Mouse (Mus musculus): ENCODE data around the gene Arrb2. TPM values are rescaled to one million over a fixed set of nuclear protein-coding genes. Genes with fewer than 3 reads are reported as not detected.

Gene Arrb2
- total RNA-seq, 2 experiments from 2014 or later, result 11.0 TPM

Small RNAs within 50 kb of the gene (microRNA-seq; reads per million reads assigned to microRNA genes)
- 0 reads per million in 2 experiments for gene Mir7115

Other genes starting within 250 kb of the Arrb2 start
- gene Slc16a11, start 219.9 kb upstream of the Arrb2 start, total RNA-seq (2021), result under 1 TPM in 1 of 2 experiments, not detected in 1; 0.63 TPM
- gene Slc16a13, start 211.6 kb upstream of the Arrb2 start, total RNA-seq (2021), result 1 to 10 TPM; 1.1 to 3.7 TPM
- gene Bcl6b, start 202.8 kb upstream of the Arrb2 start, total RNA-seq (2021), result 10 to 100 TPM; 12.6 to 21.5 TPM
- gene 0610010K14Rik, start 194.7 kb upstream of the Arrb2 start, total RNA-seq (2021), result 10 to 100 TPM; 46.0 to 51.4 TPM
- gene Gm21988, start 192.8 kb upstream of the Arrb2 start, total RNA-seq (2021), result 1 to 10 TPM; 2.8 to 3.8 TPM
- gene Rnasek, start 192.8 kb upstream of the Arrb2 start, total RNA-seq (2021), result 10 to 100 TPM; 91.1 to 93.0 TPM
- 1 to 10 TPM in 1 of 2 experiments, under 1 TPM in 1; 0.94 to 1.7 TPM for gene Alox12, start 177.3 kb upstream of the Arrb2 start, total RNA-seq (2021)
- not detected for gene Alox12e, start 110.0 kb upstream of the Arrb2 start, total RNA-seq (2021)
- gene Alox15, start 80.6 kb upstream of the Arrb2 start, total RNA-seq (2021), result under 1 TPM in 1 of 2 experiments, not detected in 1; 0.52 TPM
- 10 to 100 TPM; 20.2 to 21.4 TPM for gene Pelp1, start 22.6 kb upstream of the Arrb2 start, total RNA-seq (2021)
- 10 to 100 TPM in 1 of 2 experiments, 1 to 10 TPM in 1; 7.6 to 11.0 TPM for gene Med11, start 19.3 kb downstream of the Arrb2 start, total RNA-seq (2021)
- gene Zmynd15, start 26.8 kb downstream of the Arrb2 start, total RNA-seq (2021), result 1 to 10 TPM in 1 of 2 experiments, under 1 TPM in 1; 0.52 to 1.6 TPM
- gene Cxcl16, start 27.3 kb downstream of the Arrb2 start, total RNA-seq (2021), result 1 to 10 TPM; 3.4 to 5.1 TPM
- not detected for gene Tm4sf5, start 72.6 kb downstream of the Arrb2 start, total RNA-seq (2021)
- gene Vmo1, start 82.0 kb downstream of the Arrb2 start, total RNA-seq (2021), result not detected
- not detected for gene Gltpd2, start 86.6 kb downstream of the Arrb2 start, total RNA-seq (2021)
- gene Psmb6, start 92.7 kb downstream of the Arrb2 start, total RNA-seq (2021), result 100 to 1,000 TPM; 326 to 361 TPM
- not detected for gene Gm40193, start 100.3 kb downstream of the Arrb2 start, total RNA-seq (2021)
- gene Pld2, start 107.4 kb downstream of the Arrb2 start, total RNA-seq (2021), result 10 to 100 TPM; 16.4 to 21.3 TPM
- gene Mink1, start 130.2 kb downstream of the Arrb2 start, total RNA-seq (2021), result 10 to 100 TPM; 28.6 to 37.0 TPM
- gene 4930544D05Rik, start 183.2 kb downstream of the Arrb2 start, total RNA-seq (2021), result not detected
- gene Chrne, start 186.6 kb downstream of the Arrb2 start, total RNA-seq (2021), result 10 to 100 TPM; 30.7 to 35.0 TPM
- gene Gp1ba, start 206.5 kb downstream of the Arrb2 start, total RNA-seq (2021), result under 1 TPM; 0.12 to 0.29 TPM
- gene Rnf167, start 214.6 kb downstream of the Arrb2 start, total RNA-seq (2021), result 10 to 100 TPM; 41.9 to 43.7 TPM
- gene Slc25a11, start 214.8 kb downstream of the Arrb2 start, total RNA-seq (2021), result 100 to 1,000 TPM; 252 to 283 TPM
- 100 to 1,000 TPM; 465 to 491 TPM for gene Pfn1, start 222.0 kb downstream of the Arrb2 start, total RNA-seq (2021)
- 1,000 to 10,000 TPM; 5,193 to 5,983 TPM for gene Eno3, start 224.6 kb downstream of the Arrb2 start, total RNA-seq (2021)
- 100 to 1,000 TPM; 131 to 133 TPM for gene Spag7, start 236.8 kb downstream of the Arrb2 start, total RNA-seq (2021)